Mouse (Mus musculus) G1E (cell line): ENCODE data around the gene Dscam.

Source experiments
- CTCF ChIP-seq: IDR thresholded peaks from 2 replicates; pipeline ENCODE4 v1.5.1; 2012; ENCODE audit warnings: low read depth, low read length, inconsistent platforms, mixed read lengths
- GATA1 ChIP-seq: IDR thresholded peaks from 2 replicates; pipeline ENCODE4 v1.6.1; 2012; ENCODE audit warnings: borderline replicate concordance, low read length, inconsistent platforms, mixed read lengths
- GATA2 ChIP-seq: IDR thresholded peaks from 2 replicates; pipeline ENCODE4 v1.6.1; 2012; ENCODE audit warnings: low read depth, low read length, inconsistent platforms, borderline replicate concordance
- POLR2AphosphoS5 ChIP-seq: IDR thresholded peaks from 2 replicates; pipeline ENCODE4 v1.6.1; 2012; ENCODE audit warnings: low read depth, low read length, inconsistent platforms; ENCODE audit not compliant: insufficient replicate concordance
- TAL1 ChIP-seq: conservative IDR thresholded peaks from 2 replicates; pipeline ENCODE4 v1.6.1; 2012; ENCODE audit warnings: low read depth, low read length, inconsistent platforms, mixed read lengths

GRCm38 (mm10) chr16:96774245-96774644 lies 396.3 kb downstream of the Dscam start:
- TF ChIP-seq CTCF (no peak), POLR2AphosphoS5 (no peak), TAL1 (no peak), GATA1 (no peak), GATA2 (no peak)
